Mouse (Mus musculus) adrenal gland, postnatal 4 days (tissue): Measurements from ENCODE around the gene Gtpbp8. TPM values are rescaled to one million over a fixed set of nuclear protein-coding genes. Genes with fewer than 3 reads are reported as not detected.

Source experiments
- DNase-seq, 2 experiments: peaks; one replicate each; pipeline ENCODE4 v3.0.0; 2021 to 2022; ENCODE audit warnings: low spot score in 2 of 2, mixed read lengths in 2 of 2
- total RNA-seq, 2 experiments: library from RNA; stranded (reverse); gene quantifications; 2 replicates each; pipeline ENCODE4 v1.2.3; 2021

The Gtpbp8 gene
- total RNA-seq, 2 experiments from 2014 or later = 23.1 to 23.7 TPM

DNA sequence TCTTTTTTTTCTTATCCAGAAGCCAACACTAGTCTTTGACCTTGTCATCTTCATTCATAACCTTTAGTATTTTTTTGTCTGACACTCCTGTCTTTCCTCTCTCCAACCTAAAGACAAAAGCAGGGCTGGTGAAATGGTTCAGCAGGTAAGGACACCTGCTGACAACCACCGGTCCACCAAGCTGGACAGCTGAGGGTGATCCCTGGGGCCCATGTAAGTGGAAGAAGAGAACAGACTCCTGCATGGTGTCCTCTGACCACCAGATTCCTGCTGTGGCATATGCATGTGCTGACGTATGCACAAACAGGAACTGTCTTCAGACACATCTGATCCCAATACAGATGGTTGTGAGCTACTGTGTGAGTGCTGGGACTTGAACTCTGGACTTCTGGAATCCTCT is 55.1 kb downstream of the Gtpbp8 start:
- no peak for DNase-seq

DNA sequence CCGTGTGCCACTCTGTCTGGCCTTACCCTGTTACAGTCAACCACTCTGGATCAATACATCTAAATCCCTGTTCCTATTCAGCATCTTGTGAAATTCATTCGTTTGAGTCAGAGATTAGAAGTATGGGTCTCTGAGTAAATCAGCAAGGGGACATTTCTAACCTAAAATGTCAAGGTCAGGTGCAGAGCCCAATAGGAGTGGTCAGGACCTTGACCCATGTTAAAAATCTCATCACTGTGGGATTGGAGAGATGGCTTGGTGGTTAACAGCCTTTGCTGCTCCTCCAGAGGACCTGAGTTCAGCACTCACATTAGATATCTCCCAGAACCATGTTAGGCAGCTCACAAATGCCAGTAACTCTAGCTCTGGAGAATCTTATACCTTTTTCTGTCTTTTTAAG is 55.7 kb downstream of the Gtpbp8 start:
- DNase-seq = no peak

- no peak for DNase-seq
These were observed 57.7 kb downstream of the Gtpbp8 start for GRCm38 (mm10) chr16:44688507-44688906.

GRCm38 (mm10) chr16:44687719-44688420 is 58.3 kb downstream of the Gtpbp8 start:
- no peak for DNase-seq

- DNase-seq = no peak
These were observed 59.0 kb downstream of the Gtpbp8 start for GRCm38 (mm10) chr16:44686991-44687718.

Other genes with a start within 250 kb of the Gtpbp8 start
- 10 to 100 TPM; 42.4 to 49.7 TPM for gene Boc, start 187.5 kb downstream of the Gtpbp8 start, total RNA-seq
- 10 to 100 TPM; 11.3 to 13.5 TPM for gene Nepro, start 22.1 kb downstream of the Gtpbp8 start, total RNA-seq
- under 1 TPM; 0.56 to 0.96 TPM for gene Cd200r1, start 19.4 kb upstream of the Gtpbp8 start, total RNA-seq
- gene Cd200r4, start 65.4 kb upstream of the Gtpbp8 start, total RNA-seq = not detected
- not detected for gene Cd200r2, start 120.7 kb upstream of the Gtpbp8 start, total RNA-seq
- under 1 TPM; 0.36 to 0.42 TPM for gene Cd200r3, start 197.3 kb upstream of the Gtpbp8 start, total RNA-seq